Mouse (Mus musculus): ENCODE results near the gene Fa2h. TPM values are rescaled to one million over a fixed set of nuclear protein-coding genes. Genes with fewer than 3 reads are reported as not detected.
"Not testable (repeated sequence)": the region's sequence is repeated elsewhere in the genome, so short reads cannot be mapped to it uniquely, and the experiment has no call there.

Fa2h gene
- total RNA-seq, 2 experiments from 2014 or later, result 20.4 to 31.0 TPM

GRCm38 (mm10) chr8:111360579-111361209 lies 32.9 kb downstream of the Fa2h start:
- intact Hi-C loops (cut with DNase I), result no loop called here
- no peak for DNase-seq (ENCODE audit: low spot score in 2 of 2)

DNA sequence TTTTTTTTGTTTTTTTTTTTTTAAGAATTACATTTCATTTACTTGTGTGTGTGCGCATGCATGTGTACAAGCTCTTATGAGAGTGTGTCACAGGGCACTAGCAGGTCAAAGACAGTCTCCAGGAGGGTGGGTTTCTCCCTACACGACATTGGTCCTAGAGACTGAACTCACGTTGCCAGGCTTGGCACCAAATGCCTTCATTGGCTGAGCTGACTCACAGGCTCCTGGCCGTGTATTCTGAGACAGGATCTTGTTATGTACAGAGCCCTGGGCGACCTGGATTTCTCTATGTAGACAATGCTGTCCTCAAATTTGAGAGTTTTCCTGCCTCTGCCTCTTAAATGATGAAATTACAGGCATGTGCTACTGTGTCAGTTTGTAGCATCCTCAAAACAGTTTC lies 33.7 kb downstream of the Fa2h start:
- intact Hi-C loops (cut with DNase I), result no loop called here
- DNase-seq (ENCODE audit: low spot score in 2 of 2), result no peak

- no peak for DNase-seq (ENCODE audit: low spot score in 2 of 2)
- intact Hi-C loops (cut with DNase I), result no loop called here
Measured at GRCm38 (mm10) chr8:111358905-111359304, 34.7 kb downstream of the Fa2h start.

GRCm38 (mm10) chr8:111357433-111357832 lies 36.2 kb downstream of the Fa2h start:
- no peak for DNase-seq (ENCODE audit: low spot score in 2 of 2)

GRCm38 (mm10) chr8:111353497-111353896 lies 40.1 kb downstream of the Fa2h start:
- intact Hi-C loops (cut with DNase I), result no loop called here
- DNase-seq (ENCODE audit: low spot score in 2 of 2), result no peak

More at GRCm38 (mm10) chr8:111357433-111357832, 36.2 kb downstream of the Fa2h start:
- intact Hi-C loops (cut with DNase I), result no loop called here

- DNase-seq (ENCODE audit: low spot score in 2 of 2), result no peak
- intact Hi-C loops (cut with DNase I), result no loop called here
Measured at GRCm38 (mm10) chr8:111352289-111352688, 41.3 kb downstream of the Fa2h start.

- no peak for DNase-seq (ENCODE audit: low spot score in 2 of 2)
- intact Hi-C loops (cut with DNase I), result no loop called here
Measured at GRCm38 (mm10) chr8:111350577-111350976, 43.0 kb downstream of the Fa2h start.

- intact Hi-C loops (cut with DNase I), result loop anchor here (1.0 to 10.0 kb wide), 2 partner anchors 96 to 322 kb away; no protein-coding TSS in a partner anchor
- peak; percentile 71 to 72 for DNase-seq (ENCODE audit: low spot score in 2 of 2)
Measured at GRCm38 (mm10) chr8:111343225-111343624, 50.4 kb downstream of the Fa2h start.

- intact Hi-C loops (cut with DNase I), result loop anchor here (10.0 kb wide), 1 partner anchor 325 kb away; no protein-coding TSS in a partner anchor
- DNase-seq (ENCODE audit: low spot score in 2 of 2), result no peak
Measured at GRCm38 (mm10) chr8:111340186-111340585, 53.4 kb downstream of the Fa2h start.

DNA sequence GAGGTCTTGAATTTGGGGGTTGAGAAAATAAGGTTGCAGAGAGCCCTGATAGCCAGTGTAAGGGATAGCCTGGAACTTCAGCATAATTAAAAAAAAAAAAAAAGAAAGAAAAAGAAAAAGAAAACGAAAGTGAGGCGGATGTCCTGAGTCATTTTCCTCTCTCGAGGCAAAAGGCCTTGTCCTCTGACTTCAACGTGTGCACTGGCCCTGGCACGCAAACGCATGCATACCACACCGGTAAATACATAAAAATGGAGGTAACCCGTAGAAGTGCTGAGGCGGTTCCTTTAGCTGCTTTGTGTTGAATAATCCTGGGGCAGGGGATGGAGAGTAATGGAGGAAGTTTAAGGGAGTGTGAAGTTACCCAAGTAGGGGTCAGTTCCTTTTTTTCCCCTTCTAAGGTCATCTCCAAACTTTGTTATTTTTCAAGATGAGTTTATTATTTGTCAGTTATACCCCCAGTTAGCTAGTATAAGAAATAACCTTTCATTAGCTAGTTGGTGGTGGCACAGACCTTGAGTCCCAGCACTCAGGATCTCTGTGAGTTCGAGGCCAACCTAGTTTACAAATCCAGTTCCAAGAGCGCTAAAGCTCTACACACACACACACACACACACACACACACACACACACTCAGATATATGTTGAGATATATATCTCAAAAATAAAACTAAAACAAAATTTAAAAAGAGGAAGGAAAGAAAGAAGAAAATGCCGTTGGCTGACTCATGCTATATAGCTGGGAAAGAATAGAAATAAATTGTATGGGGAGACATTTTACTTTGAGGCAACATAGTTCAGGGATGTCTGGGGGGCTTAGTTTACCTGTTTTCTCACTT lies 55.0 kb downstream of the Fa2h start:
- no peak for DNase-seq (ENCODE audit: low spot score in 2 of 2)
- intact Hi-C loops (cut with DNase I), result no loop called here

DNA sequence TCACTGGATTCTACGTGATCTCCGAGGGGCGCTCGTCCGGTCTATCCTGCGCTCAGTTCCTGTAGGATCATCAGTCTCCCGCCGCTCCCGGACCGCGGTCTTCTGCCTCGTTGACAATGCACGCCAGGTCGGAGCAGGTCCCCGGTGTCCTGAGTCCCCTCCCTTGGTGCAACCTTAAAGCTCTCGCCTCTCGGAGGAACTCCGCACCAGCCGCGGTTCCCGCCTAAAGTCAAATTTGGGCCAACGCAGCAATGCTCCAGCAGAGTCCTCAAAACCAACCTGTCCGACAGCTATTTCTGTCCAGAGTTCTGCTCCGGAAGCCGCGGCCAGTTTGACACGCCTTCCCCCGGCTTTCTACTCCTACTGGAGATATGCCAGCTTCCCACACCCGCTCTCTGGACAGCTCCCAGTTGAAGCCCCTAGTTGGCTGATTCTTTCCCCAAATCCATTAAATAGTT lies 55.7 kb downstream of the Fa2h start, which contains the start of gene Mlkl:
TSS of gene Mlkl (minus strand) at position 288 of the 458 bp plus-strand sequence.
- intact Hi-C loops (cut with DNase I), result no loop called here
- no peak for DNase-seq (ENCODE audit: low spot score in 2 of 2)

GRCm38 (mm10) chr8:111337311-111337889 lies 56.2 kb downstream of the Fa2h start:
- intact Hi-C loops (cut with DNase I), result no loop called here
- DNase-seq (ENCODE audit: low spot score in 2 of 2), result no peak

GRCm38 (mm10) chr8:111336692-111337091 lies 56.9 kb downstream of the Fa2h start:
- no peak for DNase-seq (ENCODE audit: low spot score in 2 of 2)
- intact Hi-C loops (cut with DNase I), result no loop called here

- no peak for DNase-seq (ENCODE audit: low spot score in 2 of 2)
- intact Hi-C loops (cut with DNase I), result no loop called here
Measured at GRCm38 (mm10) chr8:111325222-111325790, 68.3 kb downstream of the Fa2h start.

- DNase-seq (ENCODE audit: low spot score in 2 of 2), result no peak
- intact Hi-C loops (cut with DNase I), result no loop called here
Measured at GRCm38 (mm10) chr8:111314729-111315128, 78.9 kb downstream of the Fa2h start.

GRCm38 (mm10) chr8:111313961-111314360 lies 79.7 kb downstream of the Fa2h start:
- DNase-seq (ENCODE audit: low spot score in 2 of 2); intact Hi-C loops (cut with DNase I): not testable (repeated sequence)

DNA sequence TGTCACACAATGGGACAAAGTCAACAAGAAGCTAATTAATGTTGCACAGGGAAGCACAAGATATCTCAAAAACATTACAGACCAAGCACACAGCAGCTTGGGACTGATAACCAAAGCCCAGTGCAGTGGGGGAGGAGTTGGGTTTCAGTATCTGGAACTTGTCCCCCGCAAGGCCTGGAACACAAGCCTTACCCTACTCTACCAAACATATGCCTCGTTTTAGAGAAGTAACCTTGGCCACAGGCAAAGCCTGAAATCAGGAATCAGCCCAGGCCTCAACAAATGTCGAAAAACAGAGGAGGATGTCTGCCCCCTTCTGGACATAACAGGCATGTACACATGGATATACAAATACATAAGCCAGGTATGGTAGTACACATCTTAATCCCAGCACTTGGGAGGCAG lies 80.9 kb downstream of the Fa2h start:
- intact Hi-C loops (cut with DNase I), result no loop called here

GRCm38 (mm10) chr8:111310006-111310405 lies 83.6 kb downstream of the Fa2h start:
- intact Hi-C loops (cut with DNase I); DNase-seq (ENCODE audit: low spot score in 2 of 2): not testable (repeated sequence)

More for the DNA sequence above, 80.9 kb downstream of the Fa2h start:
- DNase-seq (ENCODE audit: low spot score in 2 of 2), result no peak

DNA sequence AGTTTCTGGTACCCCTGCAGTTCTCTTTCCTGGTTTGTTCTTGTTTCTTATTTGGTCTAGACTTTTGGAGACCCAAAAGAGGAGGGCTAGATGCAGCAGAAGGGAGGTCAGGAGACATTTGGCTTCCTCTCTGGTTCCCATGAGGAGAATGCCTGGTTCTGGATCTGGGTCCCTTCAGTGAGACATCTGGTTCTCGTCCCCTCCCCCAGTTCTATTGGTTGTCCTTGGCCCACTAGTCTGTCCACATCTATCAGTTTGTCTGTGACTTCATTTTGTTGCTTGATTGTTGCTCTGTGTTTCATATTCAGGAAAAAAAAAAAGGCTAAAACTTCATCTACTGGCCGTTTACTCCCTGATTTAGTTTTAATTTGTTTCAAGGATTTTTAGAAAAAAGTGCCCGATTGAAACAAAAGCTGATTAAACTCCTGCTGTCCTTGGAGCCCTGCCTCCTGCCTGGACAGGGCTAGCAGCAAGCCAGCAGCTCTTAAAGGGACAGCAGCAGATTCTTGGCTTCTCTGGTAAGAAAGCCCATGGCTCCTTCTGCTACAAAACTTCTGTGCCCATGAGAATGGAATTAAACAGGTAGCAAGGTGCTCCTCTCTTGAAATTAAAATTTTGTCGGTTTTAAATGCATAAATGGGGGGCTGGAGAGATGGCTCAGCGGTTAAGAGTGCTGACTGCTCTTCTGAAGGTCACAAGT lies 88.4 kb downstream of the Fa2h start:
- intact Hi-C loops (cut with DNase I), result no loop called here
- DNase-seq (ENCODE audit: low spot score in 2 of 2), result no peak
